Mouse (Mus musculus) brain, adult 2 months (tissue): Measurements from ENCODE around the gene Rasa2.
"Not testable (repeated sequence)": the region's sequence is repeated elsewhere in the genome, so short reads cannot be mapped to it uniquely, and the experiment has no call there.

Experiments
- DNase-seq: peaks from one replicate; pipeline ENCODE4 v3.0.0; 2011; ENCODE audit warnings: low read depth, low spot score

Rasa2 gene

GRCm38 (mm10) chr9:96583496-96583895 is 47.9 kb downstream of the Rasa2 start:
- DNase-seq: peak; percentile 54

- no peak for DNase-seq
Measured at GRCm38 (mm10) chr9:96583076-96583475, 48.3 kb downstream of the Rasa2 start.

GRCm38 (mm10) chr9:96578190-96578589 is 53.2 kb downstream of the Rasa2 start:
- DNase-seq: no peak

- DNase-seq: no peak
Measured at GRCm38 (mm10) chr9:96577674-96578073, 53.7 kb downstream of the Rasa2 start.

- peak; percentile 53 for DNase-seq
Measured at GRCm38 (mm10) chr9:96573252-96573651, 58.2 kb downstream of the Rasa2 start.

GRCm38 (mm10) chr9:96572754-96573153 is 58.7 kb downstream of the Rasa2 start:
- DNase-seq: no peak

GRCm38 (mm10) chr9:96566470-96566996 is 64.9 kb downstream of the Rasa2 start:
- peak; percentile 55 for DNase-seq

GRCm38 (mm10) chr9:96563501-96563900 is 67.9 kb downstream of the Rasa2 start:
- no peak for DNase-seq

GRCm38 (mm10) chr9:96559148-96559547 is 72.3 kb downstream of the Rasa2 start:
- no peak for DNase-seq

GRCm38 (mm10) chr9:96558594-96558993 is 72.8 kb downstream of the Rasa2 start:
- no peak for DNase-seq

- DNase-seq: peak; percentile 29
Measured at GRCm38 (mm10) chr9:96554095-96554494, 77.3 kb downstream of the Rasa2 start.

GRCm38 (mm10) chr9:96545410-96545809 is 86.0 kb downstream of the Rasa2 start:
- DNase-seq: peak; percentile 71

GRCm38 (mm10) chr9:96543643-96544640 is 87.5 kb downstream of the Rasa2 start:
- DNase-seq: peak; percentile 87

GRCm38 (mm10) chr9:96538916-96539315 is 92.5 kb downstream of the Rasa2 start:
- DNase-seq: no peak

- DNase-seq: no peak
Measured at GRCm38 (mm10) chr9:96537615-96537919, 93.8 kb downstream of the Rasa2 start.

- DNase-seq: peak; percentile 73
Measured at GRCm38 (mm10) chr9:96536895-96537614, 94.4 kb downstream of the Rasa2 start.

GRCm38 (mm10) chr9:96536093-96536492 is 95.3 kb downstream of the Rasa2 start:
- not testable (repeated sequence) for DNase-seq

- no peak for DNase-seq
Measured at GRCm38 (mm10) chr9:96535431-96535830, 96.0 kb downstream of the Rasa2 start.

GRCm38 (mm10) chr9:96534256-96534655 is 97.2 kb downstream of the Rasa2 start:
- DNase-seq: no peak

- DNase-seq: no peak
Measured at GRCm38 (mm10) chr9:96533476-96533875, 97.9 kb downstream of the Rasa2 start.

- DNase-seq: no peak
Measured at GRCm38 (mm10) chr9:96532531-96532930, 98.9 kb downstream of the Rasa2 start.

- peak; percentile 35 for DNase-seq
Measured at GRCm38 (mm10) chr9:96530674-96531081, 100.7 kb downstream of the Rasa2 start.
